Mouse (Mus musculus) stomach, postnatal 0 days (tissue): ENCODE results near the gene Cxcl17. TPM values are rescaled to one million over a fixed set of nuclear protein-coding genes. Genes with fewer than 3 reads are reported as not detected.

ENCODE experiments used
- ATAC-seq: fragments of 200-750 bp; cut with Nextera tagmentation; 2 replicates; pipeline ENCODE4 v1.8.0; 2017; ENCODE audit not compliant: low FRiP score, low TSS enrichment
- DNase-seq: peaks from one replicate; pipeline ENCODE4 v3.0.0-alpha.2; 2016; ENCODE audit warnings: low spot score
- H3K27ac ChIP-seq: fragments of 300-500 bp; sonication (generic); replicated peaks from 2 replicates; pipeline ENCODE4 v1.5.1; 2014; ENCODE audit warnings: mild to moderate bottlenecking, control low read depth
- H3K27me3 ChIP-seq: fragments of 300-500 bp; sonication (generic); 2 replicates; pipeline ENCODE4 v1.6.1; 2014; ENCODE audit warnings: low read length; ENCODE audit not compliant: control insufficient read depth, insufficient read depth
- H3K36me3 ChIP-seq: fragments of 300-500 bp; sonication (generic); 2 replicates; pipeline ENCODE4 v1.6.1; 2014; ENCODE audit warnings: low read length, mixed read lengths; ENCODE audit not compliant: control insufficient read depth, insufficient read depth
- H3K4me1 ChIP-seq: fragments of 300-500 bp; sonication (generic); replicated peaks from 2 replicates; pipeline ENCODE4 v1.6.1; 2014; ENCODE audit warnings: antibody characterized with exemption; ENCODE audit not compliant: control insufficient read depth, insufficient read depth
- H3K4me2 ChIP-seq: fragments of 300-500 bp; sonication (generic); replicated peaks from 2 replicates; pipeline ENCODE4 v1.6.1; 2014; ENCODE audit warnings: low read depth, mild to moderate bottlenecking, control low read depth, moderate library complexity
- H3K4me3 ChIP-seq: fragments of 300-500 bp; sonication (generic); 2 replicates; pipeline ENCODE4 v1.5.1; 2014; ENCODE audit warnings: low read depth, low read length, control low read depth
- H3K9ac ChIP-seq: fragments of 300-500 bp; sonication (generic); 2 replicates; pipeline ENCODE4 v1.6.1; 2014; ENCODE audit warnings: mild to moderate bottlenecking, low read length, control low read depth, mixed read lengths
- H3K9me3 ChIP-seq: fragments of 300-500 bp; sonication (generic); 2 replicates; pipeline ENCODE4 v1.6.1; 2016; ENCODE audit warnings: low read length; ENCODE audit not compliant: control insufficient read depth
- CTCF ChIP-seq: IDR thresholded peaks from 2 replicates; pipeline ENCODE4 v1.5.1; 2016; ENCODE audit warnings: antibody characterized with exemption, low read depth, mild to moderate bottlenecking, moderate library complexity
- EP300 ChIP-seq: optimal IDR thresholded peaks from 2 replicates; pipeline ENCODE3; 2016; ENCODE audit warnings: antibody characterized with exemption
- WGBS: fragments of 180-500 bp; shearing (Covaris S2); extraction: QIAGEN DNeasy Blood & Tissue Kit; methylation state at CpG from one replicate; pipeline ENCODE4 v1.1.7; 2014; 5-methylcytosine and 5-hydroxymethylcytosine counted together
- polyA plus RNA-seq: library from polyadenylated mRNA; unstranded; fragments of >200 nt; fragmentation: Nextera tagmentation; extraction: Ambion mirVana; gene quantifications from 2 replicates; pipeline ENCODE4 v1.2.1, GENCODE M21; 2015

Gene Cxcl17
- polyA plus RNA-seq, 1 experiment from 2014 or later, result 6.8 TPM

- ATAC-seq (peak; percentile 13; the same call in 1 of the 2 replicates), DNase-seq (no peak)
- H3K9ac ChIP-seq, result no peak overlapping the region
- H3K36me3 ChIP-seq, result no peaks in the 10 kb centered on the region
- peak; percentile 57 for TF ChIP-seq CTCF
- TF ChIP-seq EP300, result no peak
- peak overlapping the region; percentile 8; the same call in 1 of the 2 replicates for H3K4me3 ChIP-seq
- H3K27ac ChIP-seq, result peak overlapping the region; percentile 56
- H3K4me2 ChIP-seq, result peak overlapping the region; percentile 34; the same call in 1 of the 2 replicates
- no peaks in the 10 kb centered on the region for H3K4me1 ChIP-seq
- 44% methylated on average over 8 of the region's 8 CpGs for WGBS
- no peaks in the 10 kb centered on the region for H3K9me3 ChIP-seq
- H3K27me3 ChIP-seq, result no peaks in the 10 kb centered on the region
Observed at GRCm38 (mm10) chr7:25377100-25377700, 35.5 kb downstream of the Cxcl17 start.

- Histone ChIP-seq H3K4me3 (peak overlapping the region; percentile 8; the same call in 1 of the 2 replicates), H3K27me3 (no peaks in the 10 kb centered on the region), H3K27ac (peak overlapping the region; percentile 75; the same call in 1 of the 2 replicates), H3K9me3 (no peaks in the 10 kb centered on the region), H3K36me3 (no peaks in the 10 kb centered on the region), H3K4me2 (peak overlapping the region; percentile 34), H3K4me1 (no peaks in the 10 kb centered on the region), H3K9ac (no peak overlapping the region)
- ATAC-seq (peak; percentile 80), DNase-seq (peak; percentile 85)
- 6% methylated on average over 17 of the region's 17 CpGs for WGBS
- no peak for TF ChIP-seq EP300
- TF ChIP-seq CTCF, result no peak
Observed at GRCm38 (mm10) chr7:25376556-25376955, 36.1 kb downstream of the Cxcl17 start.

- WGBS, result 68% methylated on average over 5 of the region's 5 CpGs
- no peak for ATAC-seq
- peaks cover 8% of the 10 kb centered on the region; the same call in 1 of the 2 replicates for H3K27me3 ChIP-seq
- H3K9me3 ChIP-seq, result no peaks in the 10 kb centered on the region
- DNase-seq, result no peak
- H3K4me1 ChIP-seq, result no peaks in the 10 kb centered on the region
- H3K36me3 ChIP-seq, result no peaks in the 10 kb centered on the region
- H3K4me3 ChIP-seq, result no peak overlapping the region
- H3K27ac ChIP-seq, result peak overlapping the region; percentile 49; the same call in 1 of the 2 replicates
- no peak overlapping the region for H3K9ac ChIP-seq
- H3K4me2 ChIP-seq, result no peak overlapping the region
- TF ChIP-seq EP300, result no peak
- no peak for TF ChIP-seq CTCF
Observed at GRCm38 (mm10) chr7:25372441-25372840, 40.2 kb downstream of the Cxcl17 start.

- H3K9ac ChIP-seq, result peak within 1 kb of the TSS; percentile 23; the same call in 1 of the 2 replicates
- no peak for TF ChIP-seq EP300
- TF ChIP-seq CTCF, result no peak
- ATAC-seq, result no peak
- DNase-seq, result no peak
- no peak within 1 kb of the TSS for H3K4me2 ChIP-seq
- WGBS, result 55% methylated on average over 12 of the region's 12 CpGs
- peaks cover 8% of the 10 kb centered on the region; the same call in 1 of the 2 replicates for H3K27me3 ChIP-seq
- H3K9me3 ChIP-seq, result no peaks in the 10 kb centered on the region
- H3K4me1 ChIP-seq, result no peaks in the 10 kb centered on the region
- H3K4me3 ChIP-seq, result 0 out of 2 replicates have a peak within 1 kb of the TSS, but pooled peaks have one; percentile 13
- no peaks in the 10 kb centered on the region for H3K36me3 ChIP-seq
- H3K27ac ChIP-seq, result peak within 1 kb of the TSS; percentile 61
Observed at GRCm38 (mm10) chr7:25369058-25369749, 43.5 kb downstream of the Cxcl17 start, which contains the start of gene Cnfn. Gene Cnfn, minus strand, starts transcription at chr7:25369724.

GRCm38 (mm10) chr7:25368333-25368732, 44.4 kb downstream of the Cxcl17 start:
- ATAC-seq (no peak), DNase-seq (no peak)
- Histone ChIP-seq H3K9ac (0 out of 2 replicates have a peak overlapping the region, but pooled peaks have one; percentile 8), H3K27me3 (peaks cover 8% of the 10 kb centered on the region; the same call in 1 of the 2 replicates), H3K36me3 (0 out of 2 replicates have a peak, but pooled peaks cover 2% of the 10 kb centered on the region), H3K4me3 (peak overlapping the region; percentile 13; the same call in 1 of the 2 replicates), H3K27ac (no peak overlapping the region), H3K4me1 (no peaks in the 10 kb centered on the region), H3K9me3 (no peaks in the 10 kb centered on the region), H3K4me2 (no peak overlapping the region)
- 25% methylated on average over 12 of the region's 12 CpGs for WGBS
- no peak for TF ChIP-seq CTCF
- no peak for TF ChIP-seq EP300
